Mouse (Mus musculus) cerebellum, adult 8-10 months (tissue): ENCODE results near the gene Cdx4.

Experiments used
- DNase-seq: peaks from one replicate; pipeline ENCODE4 v3.0.0; 2022

The Cdx4 gene

GRCm38 (mm10) chrX:103321146-103321545 lies at the start of gene Cdx4:
Gene Cdx4 (plus strand): TSS chrX:103321398.
- DNase-seq: no peak

- peak; percentile 1 for DNase-seq
Observed at GRCm38 (mm10) chrX:103274325-103274724, 46.9 kb upstream of the Cdx4 start.

- DNase-seq: no peak
Observed at GRCm38 (mm10) chrX:103286899-103287722, 34.1 kb upstream of the Cdx4 start.

DNA sequence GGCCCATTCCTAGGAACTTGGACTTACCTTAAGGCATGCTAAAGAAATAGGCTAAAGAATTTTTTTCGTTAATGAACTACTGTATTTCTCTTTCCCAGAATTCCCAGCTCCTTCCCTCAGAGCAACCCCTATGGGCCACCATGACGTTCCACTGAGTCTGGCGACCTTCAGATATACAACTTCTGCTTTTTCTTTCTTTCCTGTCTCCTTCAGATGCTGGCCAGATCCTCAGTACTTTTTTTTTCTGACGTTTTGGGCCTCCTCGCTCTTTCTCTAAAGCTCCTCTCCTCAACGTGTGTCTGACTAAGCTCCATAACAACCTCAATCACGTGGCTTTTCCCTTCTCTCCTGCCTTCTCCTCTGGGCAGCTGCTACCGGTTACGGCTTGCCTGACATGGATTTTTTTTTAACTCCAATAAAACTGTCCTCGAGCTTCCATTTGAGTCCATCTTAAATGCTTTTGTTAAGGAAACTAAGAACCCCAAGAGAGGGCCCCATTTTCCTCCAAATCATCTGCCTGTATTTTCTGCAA lies 33.3 kb upstream of the Cdx4 start:
- no peak for DNase-seq

- DNase-seq: no peak
Observed at GRCm38 (mm10) chrX:103288485-103289330, 32.5 kb upstream of the Cdx4 start.

- no peak for DNase-seq
Observed at GRCm38 (mm10) chrX:103298937-103299336, 22.3 kb upstream of the Cdx4 start.

DNA sequence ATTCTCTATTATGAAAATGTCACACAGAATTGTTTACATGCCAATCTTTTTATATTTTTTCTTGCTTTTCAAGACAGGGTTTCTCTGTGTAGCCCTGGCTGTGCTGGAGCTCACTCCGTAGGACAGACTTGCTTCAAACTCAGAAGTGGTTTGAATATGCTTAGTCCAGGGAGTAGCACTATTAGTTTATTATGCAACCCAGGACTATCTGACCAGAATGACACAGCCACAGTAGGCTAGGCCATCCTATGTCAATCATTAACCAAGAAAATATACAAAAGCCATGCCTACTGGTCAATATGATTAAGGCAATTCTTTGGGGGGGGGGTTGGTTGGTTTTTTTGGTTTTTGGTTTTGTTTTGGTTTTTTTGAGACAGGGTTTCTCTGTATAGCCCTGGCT lies 12.9 kb upstream of the Cdx4 start:
- no peak for DNase-seq

GRCm38 (mm10) chrX:103311723-103312122 lies 9.5 kb upstream of the Cdx4 start:
- DNase-seq: no peak

DNA sequence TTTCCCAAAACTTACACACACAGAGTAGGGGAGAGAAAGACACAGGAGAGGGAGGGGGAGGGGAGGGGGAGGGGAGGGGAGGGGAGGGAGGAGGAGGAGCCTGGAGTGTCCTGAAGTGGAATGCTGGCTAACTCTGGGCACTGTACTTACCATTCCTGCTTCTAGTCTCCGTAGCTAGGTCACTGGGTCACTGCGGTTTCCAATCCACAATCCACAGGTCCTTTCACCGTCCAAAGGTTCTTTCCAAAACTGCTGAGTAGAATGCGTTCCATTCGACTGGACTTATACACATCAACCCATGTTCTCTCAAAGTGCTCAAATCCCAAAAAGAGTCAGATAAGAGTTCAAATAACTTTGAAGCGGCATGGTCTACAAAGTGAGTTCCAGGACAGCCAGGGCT lies 7.1 kb upstream of the Cdx4 start:
- no peak for DNase-seq

- DNase-seq: no peak
Observed at GRCm38 (mm10) chrX:103325900-103326299, 4.7 kb downstream of the Cdx4 start.

GRCm38 (mm10) chrX:103329386-103329785 lies 8.2 kb downstream of the Cdx4 start:
- DNase-seq: peak; percentile 7

- DNase-seq: no peak
Observed at GRCm38 (mm10) chrX:103331125-103331858, 10.1 kb downstream of the Cdx4 start.

DNA sequence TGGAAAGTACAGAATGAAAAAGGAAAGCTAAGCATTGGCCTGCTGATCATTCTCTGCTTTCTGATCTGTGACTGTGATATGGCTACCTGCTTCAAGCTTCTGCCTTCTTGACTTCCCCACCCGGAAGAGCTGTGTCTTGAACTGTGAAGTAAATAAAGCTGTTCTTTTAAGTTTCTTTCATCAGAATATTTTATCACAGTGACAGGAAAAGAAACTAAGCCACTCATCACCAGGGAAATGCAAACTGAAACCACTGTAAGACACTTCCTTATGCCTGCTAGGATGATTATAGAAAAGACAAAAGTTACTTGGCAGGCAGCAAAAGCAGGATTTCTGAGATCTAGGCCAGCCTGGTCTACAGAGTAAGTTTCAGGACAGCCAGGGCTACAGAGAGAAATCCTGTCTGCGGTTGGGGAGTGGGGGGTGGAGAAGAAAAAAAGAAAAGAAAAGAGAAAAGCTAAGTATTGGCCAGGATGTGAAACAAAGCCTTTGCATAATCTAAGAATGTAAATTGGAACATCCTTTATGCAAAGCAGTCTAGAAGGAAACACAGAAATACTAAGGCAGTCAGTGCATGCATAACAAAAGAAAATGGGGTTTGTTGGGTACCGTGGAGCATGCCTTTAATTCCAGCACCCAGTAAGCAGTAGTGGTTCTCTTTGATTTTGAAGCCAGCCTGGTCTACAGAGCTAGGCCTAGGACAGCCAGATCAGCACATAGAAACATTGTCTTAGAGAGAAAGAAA lies 20.3 kb downstream of the Cdx4 start:
- DNase-seq: no peak

DNA sequence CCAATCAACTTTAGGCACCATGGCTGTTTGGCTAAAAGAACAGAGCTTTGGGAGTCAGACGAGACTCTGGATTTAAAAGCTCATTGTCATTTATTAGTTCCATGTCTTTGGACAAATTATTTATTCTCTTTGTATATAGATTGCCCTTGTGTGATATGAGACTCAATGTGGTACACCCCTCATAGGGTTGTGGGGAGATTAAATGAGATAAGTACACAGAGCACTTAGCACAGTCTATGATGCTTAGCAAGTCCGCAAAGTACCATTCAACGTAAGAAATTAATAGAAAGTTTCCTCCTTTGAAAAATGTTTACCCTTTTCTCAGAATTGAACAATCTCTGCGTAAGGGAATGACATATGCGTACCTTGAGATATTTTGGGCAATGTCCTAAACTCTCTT lies 34.6 kb downstream of the Cdx4 start:
- no peak for DNase-seq

- peak; percentile 68 for DNase-seq
Observed at GRCm38 (mm10) chrX:103356287-103356686, 35.1 kb downstream of the Cdx4 start, which contains the start of gene Chic1. Gene Chic1 (plus strand): TSS chrX:103356476.

DNA sequence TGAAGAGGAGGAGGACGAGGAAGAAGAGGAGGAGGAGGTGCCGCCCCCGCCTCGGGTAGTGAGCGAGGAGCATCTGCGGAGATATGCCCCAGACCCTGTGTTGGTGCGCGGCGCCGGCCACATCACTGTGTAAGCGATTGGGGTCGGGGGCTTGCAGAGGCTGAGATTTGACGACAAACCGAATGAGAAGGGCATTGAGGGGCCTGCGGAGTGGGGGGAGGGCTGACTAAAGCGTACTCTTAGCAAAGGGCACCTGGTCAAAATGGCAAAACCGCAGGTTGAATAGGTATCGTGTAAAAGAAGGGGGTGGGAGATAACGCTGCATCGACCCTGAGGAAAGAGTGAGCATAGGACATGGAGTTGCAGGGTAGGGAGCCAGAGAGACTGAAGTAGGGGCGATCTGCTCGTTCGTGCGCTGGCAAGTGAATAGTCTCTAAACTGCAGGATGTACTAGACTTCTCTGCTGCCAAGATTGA lies 35.6 kb downstream of the Cdx4 start:
- no peak for DNase-seq

DNA sequence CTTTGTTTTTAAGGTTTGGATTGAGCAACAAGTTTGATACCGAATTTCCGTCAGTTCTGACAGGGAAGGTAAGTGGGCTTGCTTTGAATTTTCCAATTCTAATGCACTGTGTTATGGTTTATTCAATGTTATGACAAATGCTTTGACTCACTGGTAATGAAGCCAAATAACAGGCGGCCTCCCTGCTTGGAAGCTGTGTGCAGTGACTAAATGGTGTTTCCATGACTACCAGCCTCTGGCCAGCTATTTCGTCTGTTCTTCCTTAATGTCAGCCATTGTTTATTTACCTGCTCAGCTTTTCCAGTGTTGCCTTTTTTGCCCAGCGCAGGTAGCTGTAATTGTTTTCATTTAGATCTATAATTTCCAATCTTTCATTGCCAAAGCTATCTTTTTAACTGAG lies 45.0 kb downstream of the Cdx4 start:
- DNase-seq: no peak

DNA sequence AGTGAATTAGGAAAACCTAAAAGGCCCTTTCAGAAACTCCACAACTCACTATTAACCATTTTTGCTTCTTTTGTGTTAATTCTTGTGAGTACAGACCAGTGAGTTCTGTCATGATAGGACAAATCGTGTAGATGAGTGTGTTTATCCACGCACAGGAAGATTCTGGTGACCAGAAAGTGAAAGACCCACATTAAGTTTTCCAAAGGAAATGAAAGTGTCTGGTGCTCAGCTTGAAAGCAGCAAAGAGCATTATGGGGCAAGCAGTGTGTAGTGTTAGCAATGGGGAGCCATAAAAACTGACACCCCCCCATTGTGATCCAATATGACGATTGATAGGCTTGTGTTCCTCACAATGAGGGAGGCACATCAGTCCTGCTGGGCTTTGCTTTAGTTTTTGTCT lies 47.5 kb downstream of the Cdx4 start:
- no peak for DNase-seq

DNA sequence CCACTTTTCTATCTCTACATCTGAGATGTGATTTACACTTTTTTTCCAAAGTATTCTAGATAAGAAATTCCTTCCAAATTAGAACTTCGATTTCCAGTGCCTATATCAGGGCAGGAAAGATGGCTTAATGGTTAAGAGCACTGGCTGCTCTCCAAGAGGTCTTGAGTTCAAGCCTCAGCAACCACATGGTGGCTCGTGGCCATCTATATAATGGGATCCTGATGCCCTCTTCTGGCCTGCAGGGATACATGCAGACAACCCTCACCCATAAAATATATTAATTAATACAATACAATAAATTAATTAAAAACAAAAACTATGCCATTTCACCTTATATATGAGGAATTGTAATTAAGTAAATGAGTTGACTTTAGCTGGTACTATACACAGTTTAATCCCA lies 50.0 kb downstream of the Cdx4 start:
- no peak for DNase-seq

DNA sequence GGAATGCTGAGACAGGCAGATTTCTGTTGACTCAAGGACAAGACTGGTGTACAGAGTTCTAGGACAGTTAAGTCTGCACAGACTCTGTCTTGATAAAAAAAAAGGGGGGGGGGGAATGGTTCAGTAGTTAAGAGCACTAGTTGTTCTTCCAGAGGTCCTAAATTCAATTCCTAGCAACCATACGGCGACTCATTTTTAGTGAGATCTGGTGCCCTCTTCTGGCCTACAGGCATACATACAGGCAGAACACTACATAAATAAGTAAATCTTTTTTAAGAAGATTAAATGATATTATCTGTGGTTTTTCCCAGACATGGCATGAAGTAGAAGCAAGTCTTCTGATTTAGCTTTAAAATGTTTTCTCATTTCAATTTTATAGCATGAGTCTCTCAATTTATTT lies 50.4 kb downstream of the Cdx4 start:
- DNase-seq: no peak

DNA sequence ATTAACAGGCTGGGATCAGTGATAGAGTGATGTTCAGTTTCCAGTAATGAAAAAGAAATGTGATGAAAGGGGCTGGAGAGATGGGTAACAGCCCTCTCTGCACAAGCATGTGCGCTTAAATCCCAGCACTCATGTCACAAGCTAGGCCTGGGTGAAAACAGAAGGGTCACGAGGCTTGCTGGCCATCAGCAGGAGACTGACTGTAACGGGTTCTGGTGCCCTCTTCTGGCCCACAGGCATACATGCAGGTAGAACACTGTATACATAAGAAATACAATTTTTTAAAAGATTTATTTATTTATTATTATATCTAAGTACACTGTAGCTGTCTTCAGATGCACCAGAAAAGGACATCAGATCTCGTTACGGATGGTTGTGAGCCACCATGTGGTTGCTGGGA lies 53.1 kb downstream of the Cdx4 start:
- no peak for DNase-seq
